Mouse (Mus musculus): ENCODE results near the gene Pfn2.

- no peak for TF ChIP-seq CTCF (IDR thresholded peaks at IDR 0.05; ENCODE audit: low read depth)
- TF ChIP-seq EP300 (IDR thresholded peaks at IDR 0.05; ENCODE audit: low read depth), result no peak
Observed at GRCm38 (mm10) chr3:57825866-57826265, 22.0 kb downstream of the Pfn2 start.
